Mouse (Mus musculus) hindbrain, embryonic 16.5 days (tissue): ENCODE results near the gene Eif4g3. TPM values are rescaled to one million over a fixed set of nuclear protein-coding genes. Genes with fewer than 3 reads are reported as not detected.

ENCODE experiments used
- ATAC-seq: fragments of 200-750 bp; cut with Nextera tagmentation; 2 replicates; pipeline ENCODE4 v1.8.0; 2017; ENCODE audit warnings: moderate TSS enrichment, moderate library complexity
- H3K27ac ChIP-seq: fragments of 300-500 bp; sonication (generic); 2 replicates; pipeline ENCODE4 v1.5.1; 2014; ENCODE audit warnings: low read depth, mild to moderate bottlenecking, control low read depth, low read length, moderate library complexity
- H3K27me3 ChIP-seq: fragments of 300-500 bp; sonication (generic); replicated peaks from 2 replicates; pipeline ENCODE4 v1.6.1; 2014; ENCODE audit warnings: low read length; ENCODE audit not compliant: control insufficient read depth, insufficient read depth
- H3K36me3 ChIP-seq: fragments of 300-500 bp; sonication (generic); 2 replicates; pipeline ENCODE4 v1.6.1; 2014; ENCODE audit warnings: mild to moderate bottlenecking, low read length, moderate library complexity, mixed read lengths; ENCODE audit not compliant: control insufficient read depth, insufficient read depth
- H3K4me1 ChIP-seq: fragments of 300-500 bp; sonication (generic); 2 replicates; pipeline ENCODE4 v1.6.1; 2014; ENCODE audit warnings: low read depth, low read length; ENCODE audit not compliant: control insufficient read depth, insufficient read depth
- H3K4me2 ChIP-seq: fragments of 300-500 bp; sonication (generic); 2 replicates; pipeline ENCODE4 v1.6.1; 2014; ENCODE audit warnings: mild to moderate bottlenecking, low read length, control low read depth, moderate library complexity
- H3K4me3 ChIP-seq: fragments of 300-500 bp; sonication (generic); 2 replicates; pipeline ENCODE4 v1.5.1; 2014; ENCODE audit warnings: mild to moderate bottlenecking, low read length, control low read depth, moderate library complexity
- H3K9ac ChIP-seq: fragments of 300-500 bp; sonication (generic); 2 replicates; pipeline ENCODE4 v1.6.1; 2014; ENCODE audit warnings: low read depth, mild to moderate bottlenecking, control low read depth, low read length, moderate library complexity
- H3K9me3 ChIP-seq: fragments of 300-500 bp; sonication (generic); 2 replicates; pipeline ENCODE4 v1.6.1; 2014; ENCODE audit warnings: mild to moderate bottlenecking, low read length, moderate library complexity; ENCODE audit not compliant: control insufficient read depth
- WGBS: fragments of 180-500 bp; shearing (Covaris S2); extraction: QIAGEN DNeasy Blood & Tissue Kit; methylation state at CpG from one replicate; pipeline ENCODE4 v1.1.7; 2014; 5-methylcytosine and 5-hydroxymethylcytosine counted together
- polyA plus RNA-seq: library from polyadenylated mRNA; unstranded; fragments of >200 nt; fragmentation: Nextera tagmentation; extraction: Ambion mirVana; gene quantifications from 2 replicates; pipeline ENCODE4 v1.2.1, GENCODE M21; 2015

The Eif4g3 gene
- polyA plus RNA-seq: 43.2 and 46.0 TPM in 2 replicates

- no peak for ATAC-seq
- under 1% methylated on average over 38 of the region's 39 CpGs for WGBS
- Histone ChIP-seq H3K9ac (peak within 1 kb of the TSS; percentile 99), H3K36me3 (no peaks in the 10 kb centered on the region), H3K27ac (peak within 1 kb of the TSS; percentile 96), H3K4me2 (peak within 1 kb of the TSS; percentile 89), H3K4me1 (peaks cover 28% of the 10 kb centered on the region), H3K27me3 (no peaks in the 10 kb centered on the region), H3K9me3 (no peaks in the 10 kb centered on the region), H3K4me3 (peak within 1 kb of the TSS; percentile 88)
These were observed at the start of gene Eif4g3 for GRCm38 (mm10) chr4:137992890-137993289. Eif4g3 (plus strand) TSS chr4:137993022.

GRCm38 (mm10) chr4:137943540-137943939, 49.3 kb upstream of the Eif4g3 start:
- no peak overlapping the region for H3K9ac ChIP-seq
- H3K27me3 ChIP-seq: no peaks in the 10 kb centered on the region
- no peaks in the 10 kb centered on the region for H3K9me3 ChIP-seq
- ATAC-seq: no peak
- H3K36me3 ChIP-seq: peaks cover 6% of the 10 kb centered on the region; the same call in 1 of the 2 replicates
- peaks cover 21% of the 10 kb centered on the region for H3K4me1 ChIP-seq
- H3K27ac ChIP-seq: no peak overlapping the region
- H3K4me2 ChIP-seq: no peak overlapping the region
- H3K4me3 ChIP-seq: no peak overlapping the region
- 92% methylated on average over 10 of the region's 10 CpGs for WGBS

GRCm38 (mm10) chr4:137945376-137945775, 47.4 kb upstream of the Eif4g3 start:
- Histone ChIP-seq H3K27ac (no peak overlapping the region), H3K9ac (no peak overlapping the region), H3K4me1 (peaks cover 17% of the 10 kb centered on the region), H3K4me2 (no peak overlapping the region), H3K9me3 (no peaks in the 10 kb centered on the region), H3K36me3 (peaks cover 13% of the 10 kb centered on the region), H3K27me3 (no peaks in the 10 kb centered on the region), H3K4me3 (no peak overlapping the region)
- 68% methylated on average over 4 of the region's 4 CpGs for WGBS
- ATAC-seq: no peak

- Histone ChIP-seq H3K27me3 (no peaks in the 10 kb centered on the region), H3K4me2 (no peak overlapping the region), H3K9me3 (no peaks in the 10 kb centered on the region), H3K4me1 (peaks cover 17% of the 10 kb centered on the region), H3K4me3 (no peak overlapping the region), H3K36me3 (peaks cover 19% of the 10 kb centered on the region), H3K27ac (no peak overlapping the region), H3K9ac (no peak overlapping the region)
- 76% methylated on average over 9 of the region's 11 CpGs for WGBS
- no peak for ATAC-seq
These were observed 46.4 kb upstream of the Eif4g3 start for GRCm38 (mm10) chr4:137946419-137946818.

- Histone ChIP-seq H3K9me3 (no peaks in the 10 kb centered on the region), H3K36me3 (peaks cover 26% of the 10 kb centered on the region)
These were observed 40.0 kb upstream of the Eif4g3 start for GRCm38 (mm10) chr4:137952840-137953239.

GRCm38 (mm10) chr4:137954184-137954583, 38.6 kb upstream of the Eif4g3 start:
- no peak overlapping the region for H3K4me3 ChIP-seq
- no peaks in the 10 kb centered on the region for H3K9me3 ChIP-seq
- no peaks in the 10 kb centered on the region for H3K27me3 ChIP-seq
- WGBS: 87% methylated on average over 2 of the region's 2 CpGs
- H3K27ac ChIP-seq: no peak overlapping the region
- no peak for ATAC-seq
- peaks cover 27% of the 10 kb centered on the region for H3K36me3 ChIP-seq
- H3K4me1 ChIP-seq: no peaks in the 10 kb centered on the region
- H3K4me2 ChIP-seq: no peak overlapping the region
- H3K9ac ChIP-seq: no peak overlapping the region

More at GRCm38 (mm10) chr4:137952840-137953239, 40.0 kb upstream of the Eif4g3 start:
- Histone ChIP-seq H3K27ac (no peak overlapping the region), H3K4me2 (no peak overlapping the region), H3K4me3 (no peak overlapping the region), H3K4me1 (no peaks in the 10 kb centered on the region), H3K9ac (no peak overlapping the region), H3K27me3 (no peaks in the 10 kb centered on the region)
- no peak for ATAC-seq
- 35% methylated on average over 4 of the region's 4 CpGs for WGBS

- Histone ChIP-seq H3K4me2 (no peak overlapping the region), H3K4me1 (no peaks in the 10 kb centered on the region), H3K4me3 (no peak overlapping the region), H3K27ac (no peak overlapping the region), H3K9me3 (0 out of 2 replicates have a peak, but pooled peaks cover 3% of the 10 kb centered on the region), H3K27me3 (no peaks in the 10 kb centered on the region), H3K9ac (no peak overlapping the region), H3K36me3 (peaks cover 34% of the 10 kb centered on the region)
- WGBS: 89% methylated on average over 8 of the region's 8 CpGs
- no peak for ATAC-seq
These were observed 37.9 kb upstream of the Eif4g3 start for GRCm38 (mm10) chr4:137954926-137955396.

- WGBS: 96% methylated on average over 15 of the region's 15 CpGs
- Histone ChIP-seq H3K4me3 (no peak overlapping the region), H3K4me1 (no peaks in the 10 kb centered on the region), H3K27ac (no peak overlapping the region), H3K27me3 (no peaks in the 10 kb centered on the region), H3K36me3 (peaks cover 25% of the 10 kb centered on the region), H3K4me2 (no peak overlapping the region), H3K9me3 (0 out of 2 replicates have a peak, but pooled peaks cover 3% of the 10 kb centered on the region), H3K9ac (no peak overlapping the region)
- ATAC-seq: no peak
These were observed 36.6 kb upstream of the Eif4g3 start for GRCm38 (mm10) chr4:137956260-137956659.

GRCm38 (mm10) chr4:137959889-137960665, 32.7 kb upstream of the Eif4g3 start:
- H3K4me1 ChIP-seq: no peaks in the 10 kb centered on the region
- H3K4me3 ChIP-seq: no peak overlapping the region
- no peak overlapping the region for H3K9ac ChIP-seq
- no peaks in the 10 kb centered on the region for H3K27me3 ChIP-seq
- no peak overlapping the region for H3K4me2 ChIP-seq
- no peak for ATAC-seq
- H3K27ac ChIP-seq: no peak overlapping the region
- WGBS: 80% methylated on average over 13 of the region's 13 CpGs
- H3K36me3 ChIP-seq: peaks cover 38% of the 10 kb centered on the region
- H3K9me3 ChIP-seq: 0 out of 2 replicates have a peak, but pooled peaks cover 3% of the 10 kb centered on the region
